In the genomic region with DNA sequence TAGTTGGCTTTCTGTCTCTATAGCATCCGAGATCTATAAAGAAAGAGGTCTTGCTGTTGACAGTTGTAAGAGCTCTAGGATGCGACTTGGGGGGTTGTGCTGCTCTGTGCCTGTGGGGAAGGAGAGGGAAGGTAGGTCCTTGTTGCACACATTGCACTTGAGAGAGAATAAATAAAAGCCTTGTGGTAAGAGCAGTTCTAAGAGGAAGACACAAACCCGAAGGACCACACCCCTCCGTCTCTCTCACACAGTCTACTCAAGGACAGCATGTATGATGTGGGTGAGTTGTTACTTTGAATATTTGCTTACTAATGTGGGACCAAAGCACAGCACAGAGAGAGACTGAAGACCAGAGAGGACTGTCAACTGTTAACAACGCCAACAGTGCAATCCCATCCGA, we compare ENCODE assay signal across 18 mouse cellular contexts.
DNase-seq lines count a peak whose midpoint lies in the region; ATAC-seq and TF ChIP-seq lines count a peak whose summit lies in the region.
"Had no signal": no experiment of that assay in that cellular context is flagged by ENCODE, and none has a peak within 500 bp of the region (broad histone marks: within the 10 kb centered on the region; RNA-seq: fewer than 3 reads in every experiment).

No protein-coding gene starts in this region.

- no peak overlapping the region for H3K4me3 ChIP-seq in hindbrain, embryonic 10.5 days
- no peak overlapping the region for H3K4me3 ChIP-seq in hindbrain, embryonic 11.5 days (ENCODE audit: low read depth, low read length)
- H3K4me3 ChIP-seq in midbrain, embryonic 15.5 days, result no peak overlapping the region
- no peak overlapping the region for H3K4me3 ChIP-seq in layer of hippocampus, adult 2 months
- H3K4me3 ChIP-seq: heart, embryonic 10.5 days; myocyte had no signal

- H3K27ac ChIP-seq in hindbrain, embryonic 10.5 days, result peak overlapping the region; percentile 35; the same call in 1 of the 2 replicates
- no peak overlapping the region for H3K27ac ChIP-seq in hindbrain, embryonic 11.5 days (ENCODE audit: low read depth, low read length)
- peak overlapping the region; percentile 62 for H3K27ac ChIP-seq in midbrain, embryonic 15.5 days
- no peak overlapping the region for H3K27ac ChIP-seq in layer of hippocampus, adult 2 months
- H3K27ac ChIP-seq: heart, embryonic 10.5 days had no signal

- peaks cover 47% of the 10 kb centered on the region for H3K4me1 ChIP-seq in hindbrain, embryonic 10.5 days (replicated peaks)
- H3K4me1 ChIP-seq in hindbrain, embryonic 11.5 days (replicated peaks; ENCODE audit: control insufficient read depth, insufficient read depth, low read length), result peaks cover 8% of the 10 kb centered on the region
- peaks cover 77% of the 10 kb centered on the region for H3K4me1 ChIP-seq in midbrain, embryonic 15.5 days

- ATAC-seq in hindbrain, embryonic 11.5 days (ENCODE audit: low FRiP score), result no peak
- peak; percentile 28 for ATAC-seq in activated CD4-positive, CD25-positive, alpha-beta regulatory T cell, adult 4 months
- ATAC-seq in midbrain, embryonic 15.5 days (replicated peaks), result no peak

- 0 out of 2 replicates have a peak, but pooled peaks cover 4% of the 10 kb centered on the region for H3K27me3 ChIP-seq in hindbrain, embryonic 10.5 days (ENCODE audit: insufficient read depth, poor library complexity, severe bottlenecking)
- no peaks in the 10 kb centered on the region for H3K27me3 ChIP-seq in hindbrain, embryonic 11.5 days (ENCODE audit: control insufficient read depth, insufficient read depth, low read length)
- no peaks in the 10 kb centered on the region for H3K27me3 ChIP-seq in midbrain, embryonic 15.5 days (replicated peaks)

- 67% methylated on average over 6 of the region's 6 CpGs for WGBS in hindbrain, embryonic 10.5 days
- WGBS in hindbrain, embryonic 11.5 days, result 67% methylated on average over 6 of the region's 6 CpGs
- WGBS in midbrain, embryonic 15.5 days, result 60% methylated on average over 6 of the region's 6 CpGs

- H3K9ac ChIP-seq in hindbrain, embryonic 11.5 days (ENCODE audit: low read depth, low read length), result no peak overlapping the region
- no peak overlapping the region for H3K9ac ChIP-seq in midbrain, embryonic 15.5 days
- H3K9ac ChIP-seq: lung, embryonic 14.5 days had no signal

- H3K4me2 ChIP-seq in hindbrain, embryonic 11.5 days (replicated peaks; ENCODE audit: low read depth, low read length), result no peak overlapping the region
- H3K4me2 ChIP-seq in midbrain, embryonic 15.5 days, result no peak overlapping the region
- H3K4me2 ChIP-seq: liver, embryonic 11.5 days; lung, embryonic 14.5 days had no signal

- no peaks in the 10 kb centered on the region for H3K9me3 ChIP-seq in hindbrain, embryonic 10.5 days
- H3K9me3 ChIP-seq in hindbrain, embryonic 11.5 days (ENCODE audit: control insufficient read depth, low read length), result no peaks in the 10 kb centered on the region
- H3K9me3 ChIP-seq in midbrain, embryonic 15.5 days, result no peaks in the 10 kb centered on the region
- H3K9me3 ChIP-seq: heart, embryonic 10.5 days had no signal

- TF ChIP-seq CTCF in layer of hippocampus, adult 2 months (conservative IDR thresholded peaks at IDR 0.05), result no peak

- no peak for DNase-seq in hindbrain, embryonic 10.5 days (ENCODE audit: low spot score)
- no peak for DNase-seq in hindbrain, embryonic 11.5 days (ENCODE audit: low spot score)
- DNase-seq in CD4-positive helper T cell, adult 2 months (ENCODE audit: low read depth, low spot score), result peak; percentile 47
- DNase-seq in natural killer cell, adult 2 months (ENCODE audit: low spot score in 2 of 2), result no peak
- no peak for DNase-seq in layer of hippocampus, adult 2 months (ENCODE audit: low spot score in 2 of 2)
- no peak for DNase-seq in heart, adult 9 months (ENCODE audit: low spot score in 2 of 2)
- DNase-seq: adrenal gland, postnatal 25 days; cerebellum, adult 8-10 months; gastrocnemius, postnatal 25 days; heart, postnatal 14 days; kidney, adult 11 months; kidney, postnatal 25 days; lung, embryonic 14.5 days had no signal

- H3K36me3 ChIP-seq in hindbrain, embryonic 10.5 days, result no peaks in the 10 kb centered on the region
- no peaks in the 10 kb centered on the region for H3K36me3 ChIP-seq in hindbrain, embryonic 11.5 days (ENCODE audit: control insufficient read depth, insufficient read depth, low read length)
- H3K36me3 ChIP-seq in midbrain, embryonic 15.5 days (replicated peaks), result no peaks in the 10 kb centered on the region
- H3K36me3 ChIP-seq: heart, embryonic 10.5 days had no signal

Comparison
In these comparisons a context has a peak if more than half of its experiments do, and no peak if none do; other contexts are left out.
1. H3K27ac ChIP-seq: peak in hindbrain, embryonic 10.5 days (single experiment) and midbrain, embryonic 15.5 days (single experiment); none in hindbrain, embryonic 11.5 days (single experiment) and layer of hippocampus, adult 2 months (single experiment).